Comparison of ENCODE assay signal across 11 mouse cellular contexts in the genomic region with DNA sequence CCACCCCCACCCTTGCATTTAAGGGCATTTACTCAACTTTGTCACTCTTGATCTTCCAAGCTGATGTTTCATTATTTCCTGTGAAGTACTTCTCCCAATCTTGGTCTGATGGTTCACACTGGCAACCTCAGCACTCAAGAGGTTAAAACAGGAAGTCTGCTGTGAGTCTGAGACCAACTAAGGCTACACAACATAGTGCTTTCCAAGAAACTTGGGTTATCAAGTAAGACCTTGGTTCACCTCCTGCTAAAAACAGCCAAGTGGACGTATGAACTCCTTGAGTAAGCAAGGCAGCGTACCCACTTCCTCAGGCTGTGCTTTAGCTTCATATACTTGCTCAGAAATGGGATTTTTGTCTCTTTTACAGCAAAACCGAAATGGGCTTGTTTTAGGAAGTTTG.
"Had no signal": no experiment of that assay in that cellular context is flagged by ENCODE, and none has a peak within 500 bp of the region (broad histone marks: within the 10 kb centered on the region; RNA-seq: fewer than 3 reads in every experiment).

No protein-coding gene starts in this region.

- ATAC-seq: midbrain, embryonic 15.5 days had no signal

- DNase-seq: kidney, adult 2 months; kidney, postnatal 25 days; layer of hippocampus, adult 9-11 months; liver, embryonic 13.5 days; lung, adult 2 months; retina, postnatal 1 day; right cerebral cortex, postnatal 25 days; spleen, adult 18-20 months; thymus, adult 18-20 months; thymus, postnatal 4 days had no signal
